Comparison of ENCODE assay signal across 8 mouse cellular contexts in genomic region chr12:99096930-99097617, GRCm38 (mm10).
A peak's percentile ranks its signal among the peaks of the same experiment; 100 is the strongest.
DNase-seq lines count a peak whose midpoint lies in the region; ATAC-seq and TF ChIP-seq lines count a peak whose summit lies in the region.

No protein-coding gene starts in this region.

- H3K4me2 ChIP-seq in forebrain, embryonic 13.5 days = no peak overlapping the region
- no peak overlapping the region for H3K4me2 ChIP-seq in liver, embryonic 16.5 days (ENCODE audit: low read depth, low read length)
- no peak overlapping the region for H3K4me2 ChIP-seq in neural tube, embryonic 15.5 days

- DNase-seq in c-Kit-positive CD71-positive TER-119-positive erythroid progenitor cells, embryonic 14.5 days (ENCODE audit: low spot score) = peak; percentile 60
- peak; percentile 86 to 92 for DNase-seq in heart, postnatal 14 days
- DNase-seq in large intestine, adult 2 months (ENCODE audit: low read depth, low spot score) = peak; percentile 76
- peak; percentile 85 for DNase-seq in testis, postnatal 14 days (ENCODE audit: low spot score)

- intact Hi-C loops in heart, postnatal 14 days (cut with DNase I) = loop anchor here (1.0 to 5.0 kb wide), 8 partner anchors 55 to 765 kb away; no protein-coding TSS in a partner anchor

- no peaks in the 10 kb centered on the region for H3K9me3 ChIP-seq in E14TG2a.4 (ENCODE audit: low read length)
- no peaks in the 10 kb centered on the region for H3K9me3 ChIP-seq in forebrain, embryonic 13.5 days (replicated peaks)
- H3K9me3 ChIP-seq in liver, embryonic 16.5 days (replicated peaks; ENCODE audit: control insufficient read depth, low read length) = no peaks in the 10 kb centered on the region
- H3K9me3 ChIP-seq in neural tube, embryonic 15.5 days (replicated peaks) = no peaks in the 10 kb centered on the region

- no peak overlapping the region for H3K9ac ChIP-seq in forebrain, embryonic 13.5 days
- no peak overlapping the region for H3K9ac ChIP-seq in liver, embryonic 16.5 days (ENCODE audit: low read depth, low read length)
- H3K9ac ChIP-seq in neural tube, embryonic 15.5 days (replicated peaks) = no peak overlapping the region

- H3K27me3 ChIP-seq in E14TG2a.4 (ENCODE audit: insufficient read depth, low read length) = peaks cover 21% of the 10 kb centered on the region
- peaks cover 8% of the 10 kb centered on the region; the same call in 1 of the 2 replicates for H3K27me3 ChIP-seq in forebrain, embryonic 13.5 days
- no peaks in the 10 kb centered on the region for H3K27me3 ChIP-seq in liver, embryonic 16.5 days (ENCODE audit: control insufficient read depth, insufficient read depth, low read depth, low read length)
- no peaks in the 10 kb centered on the region for H3K27me3 ChIP-seq in neural tube, embryonic 15.5 days (replicated peaks)

- peak; percentile 71 for TF ChIP-seq CTCF in E14TG2a.4 (conservative IDR thresholded peaks at IDR 0.05; ENCODE audit: low read length)

- no peak overlapping the region; the same call in 1 of the 2 replicates for H3K4me3 ChIP-seq in E14TG2a.4 (replicated peaks; ENCODE audit: low read length)
- no peak overlapping the region for H3K4me3 ChIP-seq in forebrain, embryonic 13.5 days
- H3K4me3 ChIP-seq in liver, embryonic 16.5 days (ENCODE audit: low read depth, low read length) = no peak overlapping the region
- H3K4me3 ChIP-seq in neural tube, embryonic 15.5 days (replicated peaks) = no peak overlapping the region

- H3K36me3 ChIP-seq in E14TG2a.4 (ENCODE audit: insufficient read depth, low read length) = no peaks in the 10 kb centered on the region
- H3K36me3 ChIP-seq in forebrain, embryonic 13.5 days (ENCODE audit: poor library complexity, severe bottlenecking) = no peaks in the 10 kb centered on the region
- H3K36me3 ChIP-seq in liver, embryonic 16.5 days (ENCODE audit: control insufficient read depth, insufficient read depth) = no peaks in the 10 kb centered on the region
- no peaks in the 10 kb centered on the region for H3K36me3 ChIP-seq in neural tube, embryonic 15.5 days

- 38% methylated on average over 14 of the region's 14 CpGs for whole genome bisulfite sequencing in forebrain, embryonic 13.5 days
- 11% methylated on average over 14 of the region's 14 CpGs for WGBS in large intestine, adult 2 months
- WGBS in liver, embryonic 16.5 days (ENCODE audit: insufficient replicate concordance) = 32% methylated on average over 14 of the region's 14 CpGs
- WGBS in neural tube, embryonic 15.5 days = 39% methylated on average over 14 of the region's 14 CpGs

- peaks cover 9% of the 10 kb centered on the region for H3K4me1 ChIP-seq in E14TG2a.4 (replicated peaks; ENCODE audit: low read depth, low read length)
- peaks cover 5% of the 10 kb centered on the region; the same call in 1 of the 2 replicates for H3K4me1 ChIP-seq in forebrain, embryonic 13.5 days
- no peaks in the 10 kb centered on the region; the same call in 1 of the 2 replicates for H3K4me1 ChIP-seq in liver, embryonic 16.5 days (ENCODE audit: control insufficient read depth, low read depth, low read length)
- peaks cover 7% of the 10 kb centered on the region; the same call in 1 of the 2 replicates for H3K4me1 ChIP-seq in neural tube, embryonic 15.5 days

- peak; percentile 80 for ATAC-seq in forebrain, embryonic 13.5 days
- ATAC-seq in liver, embryonic 16.5 days (ENCODE audit: low read depth) = peak; percentile 53
- peak; percentile 47; the same call in 1 of the 2 replicates for ATAC-seq in neural tube, embryonic 15.5 days (ENCODE audit: low FRiP score)

- no peak overlapping the region for H3K27ac ChIP-seq in forebrain, embryonic 13.5 days
- H3K27ac ChIP-seq in liver, embryonic 16.5 days (ENCODE audit: low read length) = peak overlapping the region; percentile 46; the same call in 1 of the 2 replicates
- H3K27ac ChIP-seq in neural tube, embryonic 15.5 days (replicated peaks) = 0 out of 2 replicates have a peak overlapping the region, but pooled peaks have one; percentile 5
